In genomic region chr10:78245225-78245547, GRCm38 (mm10) we compare ENCODE assay signal across 7 mouse cellular contexts. TPM values are rescaled to one million over a fixed set of nuclear protein-coding genes. Genes with fewer than 3 reads are reported as not detected.
DNase-seq lines count a peak whose midpoint lies in the region; ATAC-seq lines count a peak whose summit lies in the region.

No protein-coding gene starts in this region.

- H3K27me3 ChIP-seq in megakaryocyte, embryonic 14.5 days (replicated peaks), result no peaks in the 10 kb centered on the region
- H3K27me3 ChIP-seq in limb, embryonic 13.5 days, result no peaks in the 10 kb centered on the region
- H3K27me3 ChIP-seq in stomach, embryonic 15.5 days (replicated peaks), result no peaks in the 10 kb centered on the region

- no peak for DNase-seq in cerebellum, postnatal 36 days
- no peak for DNase-seq in cerebellum, adult 18-20 months

- H3K9ac ChIP-seq in limb, embryonic 13.5 days, result peak overlapping the region; percentile 85
- H3K9ac ChIP-seq in stomach, embryonic 15.5 days, result peak overlapping the region; percentile 78

- no peak for ATAC-seq in megakaryocyte, adult 5-6 weeks (ENCODE audit: poor library complexity, severe bottlenecking)
- ATAC-seq in erythroid progenitor cell, adult 5-6 weeks (replicated peaks; ENCODE audit: low FRiP score, poor library complexity, severe bottlenecking), result peak; percentile 9; the same call in 1 of the 2 replicates
- no peak for ATAC-seq in limb, embryonic 13.5 days (ENCODE audit: low FRiP score, low read depth)
- ATAC-seq in stomach, embryonic 15.5 days (ENCODE audit: insufficient read depth, low FRiP score, low read depth), result no peak

- H3K4me3 ChIP-seq in megakaryocyte, embryonic 14.5 days (replicated peaks), result peak overlapping the region; percentile 97
- H3K4me3 ChIP-seq in limb, embryonic 13.5 days, result peak overlapping the region; percentile 90
- H3K4me3 ChIP-seq in stomach, embryonic 15.5 days (replicated peaks), result peak overlapping the region; percentile 89

- H3K27ac ChIP-seq in limb, embryonic 13.5 days, result no peak overlapping the region
- H3K27ac ChIP-seq in stomach, embryonic 15.5 days, result peak overlapping the region; percentile 46; the same call in 1 of the 2 replicates

- WGBS in limb, embryonic 13.5 days, result 18% methylated on average over 7 of the region's 7 CpGs
- WGBS in stomach, embryonic 15.5 days, result 19% methylated on average over 7 of the region's 7 CpGs

- H3K36me3 ChIP-seq in megakaryocyte, embryonic 14.5 days (replicated peaks; ENCODE audit: low read length), result peaks cover 38% of the 10 kb centered on the region
- H3K36me3 ChIP-seq in limb, embryonic 13.5 days, result no peaks in the 10 kb centered on the region
- no peaks in the 10 kb centered on the region for H3K36me3 ChIP-seq in stomach, embryonic 15.5 days

- H3K9me3 ChIP-seq in megakaryocyte, embryonic 14.5 days, result no peaks in the 10 kb centered on the region
- no peaks in the 10 kb centered on the region for H3K9me3 ChIP-seq in limb, embryonic 13.5 days
- no peaks in the 10 kb centered on the region for H3K9me3 ChIP-seq in stomach, embryonic 15.5 days

- peak overlapping the region; percentile 97 for H3K4me2 ChIP-seq in limb, embryonic 13.5 days (replicated peaks)
- peak overlapping the region; percentile 91 for H3K4me2 ChIP-seq in stomach, embryonic 15.5 days

- H3K4me1 ChIP-seq in megakaryocyte, embryonic 14.5 days, result peaks cover 87% of the 10 kb centered on the region
- peaks cover 18% of the 10 kb centered on the region for H3K4me1 ChIP-seq in limb, embryonic 13.5 days
- peaks cover 18% of the 10 kb centered on the region for H3K4me1 ChIP-seq in stomach, embryonic 15.5 days

RNA-seq across cellular contexts. Expression of gene Trappc10, which starts 0.7 kb away (rescaled TPM):
- 11.0 and 13.6 TPM in 2 replicates for polyA plus RNA-seq in megakaryocyte, embryonic 14.5 days (2012; ENCODE audit: insufficient read depth, low replicate concordance)
- 26.1 and 37.9 TPM in 2 replicates for total RNA-seq in megakaryocyte, adult 5-6 weeks (2015)
- 26.9 and 29.1 TPM in 2 replicates for total RNA-seq in megakaryocyte, adult 5-6 weeks (2017)
- total RNA-seq in erythroid progenitor cell, adult 5-6 weeks (2015; ENCODE audit: low replicate concordance), result 127 and 132 TPM in 2 replicates
- total RNA-seq in erythroid progenitor cell, adult 5-6 weeks (2017; ENCODE audit: low replicate concordance), result 81.0 and 108 TPM in 2 replicates
- 12.6 and 13.3 TPM in 2 replicates for polyA plus RNA-seq in limb, embryonic 13.5 days (2015; fragmentation: Nextera tagmentation; extraction: Ambion mirVana)
- 15.6 and 18.2 TPM in 2 replicates for polyA plus RNA-seq in stomach, embryonic 15.5 days (2015; fragmentation: Nextera tagmentation; extraction: Ambion mirVana)
